Mouse (Mus musculus) liver, embryonic 15.5 days (tissue): Measurements from ENCODE around the gene Lpcat3. TPM values are rescaled to one million over a fixed set of nuclear protein-coding genes. Genes with fewer than 3 reads are reported as not detected.

Experiments
- ATAC-seq: fragments of 200-750 bp; cut with Nextera tagmentation; 2 replicates; pipeline ENCODE4 v1.8.0; 2017; ENCODE audit warnings: moderate number of reproducible peaks, mild to moderate bottlenecking, moderate library complexity; ENCODE audit not compliant: insufficient read depth
- H3K27ac ChIP-seq: fragments of 300-500 bp; sonication (generic); replicated peaks from 2 replicates; pipeline ENCODE4 v1.5.1; 2015; ENCODE audit warnings: mild to moderate bottlenecking, inconsistent platforms
- H3K27me3 ChIP-seq: fragments of 300-500 bp; sonication (generic); 2 replicates; pipeline ENCODE4 v1.6.1; 2015; ENCODE audit warnings: mild to moderate bottlenecking, inconsistent platforms
- H3K36me3 ChIP-seq: fragments of 300-500 bp; sonication (generic); replicated peaks from 2 replicates; pipeline ENCODE4 v1.6.1; 2015; ENCODE audit warnings: moderate library complexity, mild to moderate bottlenecking, inconsistent platforms
- H3K4me1 ChIP-seq: fragments of 300-500 bp; sonication (generic); replicated peaks from 2 replicates; pipeline ENCODE4 v1.6.1; 2015; ENCODE audit warnings: inconsistent platforms
- H3K4me2 ChIP-seq: fragments of 300-500 bp; sonication (generic); 2 replicates; pipeline ENCODE4 v1.6.1; 2015; ENCODE audit warnings: moderate library complexity, mild to moderate bottlenecking, inconsistent platforms
- H3K4me3 ChIP-seq: fragments of 300-500 bp; sonication (generic); replicated peaks from 2 replicates; pipeline ENCODE4 v1.5.1; 2015; ENCODE audit warnings: mild to moderate bottlenecking, inconsistent platforms
- H3K9ac ChIP-seq: fragments of 300-500 bp; sonication (generic); 2 replicates; pipeline ENCODE4 v1.6.1; 2015; ENCODE audit warnings: moderate library complexity, mild to moderate bottlenecking, inconsistent platforms
- H3K9me3 ChIP-seq: fragments of 300-500 bp; sonication (generic); replicated peaks from 2 replicates; pipeline ENCODE4 v1.6.1; 2016; ENCODE audit warnings: inconsistent platforms
- WGBS: fragments of 180-500 bp; shearing (Covaris S2); methylation state at CpG from one replicate; pipeline ENCODE4 v1.1.7; 2015; ENCODE audit warnings: mixed read lengths; ENCODE audit not compliant: insufficient replicate concordance; 5-methylcytosine and 5-hydroxymethylcytosine counted together
- polyA plus RNA-seq: library from polyadenylated mRNA; unstranded; fragments of >200 nt; fragmentation: Nextera tagmentation; extraction: Ambion mirVana; gene quantifications from 2 replicates; pipeline ENCODE4 v1.2.1, GENCODE M21; 2015

Gene Lpcat3
- polyA plus RNA-seq, 1 experiment from 2014 or later: 82.0 TPM

DNA sequence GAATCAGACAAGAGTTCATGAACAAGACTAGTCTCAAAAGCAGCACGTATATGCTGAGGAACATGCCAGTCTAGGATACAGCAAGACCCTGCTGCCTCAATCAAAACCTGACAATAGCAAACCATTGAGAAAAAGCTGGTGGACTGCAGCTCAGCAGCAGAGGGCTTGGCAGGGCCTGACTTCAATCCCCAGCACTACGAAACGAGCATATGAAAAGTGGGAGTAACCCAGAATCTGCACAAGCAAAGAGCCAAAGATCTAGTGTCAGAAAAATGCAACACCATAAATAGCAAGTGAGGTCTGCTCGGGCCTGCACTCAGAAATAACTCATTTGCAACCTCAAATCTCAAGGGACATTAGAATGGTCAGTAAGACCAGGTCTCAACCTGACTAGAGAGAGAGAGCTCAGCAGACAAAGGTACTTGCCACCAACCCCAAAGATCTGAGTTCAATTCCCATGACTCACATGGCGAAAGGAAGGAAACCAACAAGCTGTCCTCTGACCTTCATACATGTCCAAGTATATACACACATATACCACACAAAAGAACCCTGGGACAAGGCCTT, 43.3 kb downstream of the Lpcat3 start:
- no peaks in the 10 kb centered on the region for H3K9me3 ChIP-seq
- H3K4me1 ChIP-seq: peaks cover 37% of the 10 kb centered on the region
- no peak overlapping the region for H3K9ac ChIP-seq
- 74% methylated on average over 5 of the region's 5 CpGs for WGBS
- no peak overlapping the region for H3K4me3 ChIP-seq
- no peak overlapping the region for H3K27ac ChIP-seq
- ATAC-seq: no peak
- H3K27me3 ChIP-seq: no peaks in the 10 kb centered on the region
- H3K4me2 ChIP-seq: no peak overlapping the region
- peaks cover 91% of the 10 kb centered on the region for H3K36me3 ChIP-seq

- peaks cover 68% of the 10 kb centered on the region for H3K36me3 ChIP-seq
- WGBS: 84% methylated on average over 10 of the region's 10 CpGs
- peaks cover 54% of the 10 kb centered on the region for H3K4me1 ChIP-seq
- H3K27ac ChIP-seq: no peak overlapping the region
- no peak for ATAC-seq
- no peaks in the 10 kb centered on the region for H3K9me3 ChIP-seq
- no peak overlapping the region for H3K4me2 ChIP-seq
- H3K9ac ChIP-seq: no peak overlapping the region
- no peak overlapping the region for H3K4me3 ChIP-seq
- H3K27me3 ChIP-seq: no peaks in the 10 kb centered on the region
These were observed 45.6 kb downstream of the Lpcat3 start for GRCm38 (mm10) chr6:124708289-124708889.

DNA sequence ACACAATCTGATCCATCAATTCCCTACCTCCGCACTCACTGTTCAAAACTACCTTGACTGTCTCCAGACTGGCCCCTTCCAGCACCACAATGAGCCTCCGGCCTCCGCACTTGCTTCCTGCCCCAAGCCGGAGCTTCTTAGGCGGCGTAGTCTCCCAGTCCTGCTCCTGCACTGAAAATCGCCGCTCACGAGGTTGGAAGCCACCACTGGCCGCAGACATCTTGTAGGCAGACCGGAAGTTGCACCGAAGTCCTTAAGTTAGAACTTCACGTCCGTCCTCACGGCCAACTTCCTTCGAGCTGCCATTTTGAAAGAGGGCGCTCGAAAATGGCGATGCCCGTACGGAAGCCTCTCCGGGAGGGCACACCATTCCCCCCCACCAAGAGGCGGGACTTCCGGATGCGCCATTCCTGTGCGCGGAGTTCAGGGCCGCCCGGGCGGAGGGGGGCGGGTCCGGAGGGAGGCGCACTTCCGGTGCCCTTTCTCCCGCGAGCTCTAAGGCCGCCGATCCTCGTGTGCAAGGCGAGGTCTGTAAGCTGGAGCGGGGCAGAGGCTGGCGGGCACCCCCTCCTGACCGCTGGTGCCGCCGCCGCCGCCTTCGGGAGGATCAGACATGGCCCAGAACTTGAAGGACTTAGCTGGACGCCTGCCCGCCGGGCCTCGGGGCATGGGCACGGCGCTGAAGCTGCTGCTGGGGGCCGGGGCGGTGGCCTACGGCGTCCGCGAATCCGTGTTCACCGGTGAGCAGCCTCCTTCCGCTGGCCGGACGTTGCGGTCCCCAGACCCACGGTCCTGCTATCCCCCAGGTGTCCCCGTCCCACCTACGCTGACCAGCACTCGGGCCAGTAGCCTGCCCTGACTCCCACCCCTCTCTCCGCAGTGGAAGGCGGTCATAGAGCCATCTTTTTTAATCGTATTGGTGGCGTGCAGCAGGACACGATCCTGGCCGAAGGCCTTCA, 49.3 kb downstream of the Lpcat3 start, which contains the start of the genes Emg1 and Phb2:
Emg1 (minus strand) TSS at position 355 of the 959 bp plus-strand sequence.
Phb2 (plus strand) TSS at position 513 of the 959 bp plus-strand sequence.
- peaks cover 67% of the 10 kb centered on the region for H3K36me3 ChIP-seq
- no peaks in the 10 kb centered on the region for H3K9me3 ChIP-seq
- peaks cover 69% of the 10 kb centered on the region for H3K4me1 ChIP-seq
- H3K27me3 ChIP-seq: no peaks in the 10 kb centered on the region
- H3K4me3 ChIP-seq: peak within 1 kb of the TSS; percentile 78
- H3K27ac ChIP-seq: peak within 1 kb of the TSS; percentile 88
- H3K9ac ChIP-seq: peak within 1 kb of the TSS; percentile 75
- ATAC-seq: peak; percentile 98
- under 1% methylated on average over 76 of the region's 76 CpGs for whole genome bisulfite sequencing
- peak within 1 kb of the TSS; percentile 94 for H3K4me2 ChIP-seq

GRCm38 (mm10) chr6:124712918-124713317, 50.1 kb downstream of the Lpcat3 start:
- ATAC-seq: no peak
- H3K4me2 ChIP-seq: peak overlapping the region; percentile 94
- H3K4me1 ChIP-seq: peaks cover 74% of the 10 kb centered on the region
- peak overlapping the region; percentile 78 for H3K4me3 ChIP-seq
- H3K27me3 ChIP-seq: no peaks in the 10 kb centered on the region
- peaks cover 67% of the 10 kb centered on the region for H3K36me3 ChIP-seq
- peak overlapping the region; percentile 75 for H3K9ac ChIP-seq
- H3K27ac ChIP-seq: peak overlapping the region; percentile 78
- H3K9me3 ChIP-seq: no peaks in the 10 kb centered on the region
- WGBS: 7% methylated on average over 11 of the region's 11 CpGs

- no peak overlapping the region for H3K9ac ChIP-seq
- peaks cover 78% of the 10 kb centered on the region for H3K4me1 ChIP-seq
- 63% methylated on average over 20 of the region's 20 CpGs for WGBS
- no peaks in the 10 kb centered on the region for H3K9me3 ChIP-seq
- peaks cover 44% of the 10 kb centered on the region for H3K36me3 ChIP-seq
- H3K4me2 ChIP-seq: no peak overlapping the region
- H3K4me3 ChIP-seq: no peak overlapping the region
- ATAC-seq: no peak
- H3K27ac ChIP-seq: no peak overlapping the region
- H3K27me3 ChIP-seq: no peaks in the 10 kb centered on the region
These were observed 54.1 kb downstream of the Lpcat3 start for GRCm38 (mm10) chr6:124716864-124717490.

DNA sequence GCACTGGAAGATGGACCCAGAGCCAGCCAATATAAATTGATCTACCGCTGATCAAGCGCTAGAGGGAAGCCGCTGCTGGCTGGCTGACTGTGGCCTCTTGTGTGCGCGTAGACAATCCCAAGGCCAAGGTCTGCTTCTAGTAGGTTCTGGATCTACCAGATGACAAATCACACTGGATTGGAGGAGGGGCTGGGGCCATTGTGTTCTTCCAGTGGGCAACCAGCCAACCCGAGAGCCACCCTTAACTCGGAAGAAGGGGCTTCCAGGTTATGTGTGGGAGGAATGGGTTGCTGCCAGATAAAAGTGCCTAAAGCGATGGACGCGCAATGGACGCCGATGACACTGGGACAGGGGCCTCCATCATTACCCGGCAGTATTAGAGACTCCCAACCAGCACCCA, 55.1 kb downstream of the Lpcat3 start:
- H3K4me3 ChIP-seq: no peak overlapping the region

GRCm38 (mm10) chr6:124718703-124719102, 55.9 kb downstream of the Lpcat3 start:
- Histone ChIP-seq H3K4me2 (peak overlapping the region; percentile 42), H3K27me3 (no peaks in the 10 kb centered on the region), H3K9me3 (no peaks in the 10 kb centered on the region), H3K4me3 (no peak overlapping the region), H3K9ac (no peak overlapping the region), H3K27ac (peak overlapping the region; percentile 76), H3K4me1 (peaks cover 74% of the 10 kb centered on the region), H3K36me3 (peaks cover 42% of the 10 kb centered on the region)
- WGBS: 74% methylated on average over 16 of the region's 16 CpGs
- no peak for ATAC-seq

More for the DNA sequence above, 55.1 kb downstream of the Lpcat3 start:
- Histone ChIP-seq H3K27me3 (no peaks in the 10 kb centered on the region), H3K4me1 (peaks cover 74% of the 10 kb centered on the region), H3K9ac (no peak overlapping the region), H3K36me3 (peaks cover 44% of the 10 kb centered on the region), H3K27ac (no peak overlapping the region), H3K9me3 (no peaks in the 10 kb centered on the region), H3K4me2 (no peak overlapping the region)
- 81% methylated on average over 13 of the region's 13 CpGs for WGBS
- ATAC-seq: no peak

- H3K4me1 ChIP-seq: peaks cover 73% of the 10 kb centered on the region
- H3K4me3 ChIP-seq: no peak overlapping the region
These were observed 56.6 kb downstream of the Lpcat3 start for GRCm38 (mm10) chr6:124719354-124719978.

DNA sequence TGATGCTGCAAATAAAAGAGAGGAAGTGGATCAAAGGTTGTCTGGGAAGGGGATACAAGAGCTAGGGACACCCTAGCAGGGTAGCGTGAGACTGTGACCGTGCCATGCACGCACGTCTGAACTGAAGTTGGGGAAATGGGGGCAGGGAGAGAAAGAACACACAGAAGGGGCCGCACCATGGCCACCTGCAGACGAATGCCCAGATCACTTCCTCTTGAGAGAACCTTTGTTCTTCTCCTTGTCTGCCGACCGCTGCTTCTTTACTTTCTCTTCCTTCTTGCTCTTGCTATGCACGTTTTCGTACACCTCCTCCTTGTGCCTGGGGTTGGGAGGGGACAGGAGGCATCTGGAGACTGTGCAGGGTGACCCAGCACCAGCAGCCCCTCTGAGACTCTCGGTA, 58.1 kb downstream of the Lpcat3 start:
- H3K4me3 ChIP-seq: no peak overlapping the region
- H3K9me3 ChIP-seq: no peaks in the 10 kb centered on the region
- 64% methylated on average over 11 of the region's 11 CpGs for WGBS
- H3K36me3 ChIP-seq: peaks cover 29% of the 10 kb centered on the region
- no peak for ATAC-seq
- H3K27me3 ChIP-seq: no peaks in the 10 kb centered on the region
- peak overlapping the region; percentile 76 for H3K27ac ChIP-seq
- no peak overlapping the region for H3K4me2 ChIP-seq
- H3K4me1 ChIP-seq: peaks cover 79% of the 10 kb centered on the region
- H3K9ac ChIP-seq: no peak overlapping the region

More at GRCm38 (mm10) chr6:124719354-124719978, 56.6 kb downstream of the Lpcat3 start:
- H3K9me3 ChIP-seq: no peaks in the 10 kb centered on the region
- 29% methylated on average over 7 of the region's 7 CpGs for WGBS
- peaks cover 37% of the 10 kb centered on the region for H3K36me3 ChIP-seq
- peak overlapping the region; percentile 42 for H3K4me2 ChIP-seq
- H3K9ac ChIP-seq: peak overlapping the region; percentile 49
- ATAC-seq: peak; percentile 86
- H3K27me3 ChIP-seq: no peaks in the 10 kb centered on the region
- H3K27ac ChIP-seq: peak overlapping the region; percentile 76

DNA sequence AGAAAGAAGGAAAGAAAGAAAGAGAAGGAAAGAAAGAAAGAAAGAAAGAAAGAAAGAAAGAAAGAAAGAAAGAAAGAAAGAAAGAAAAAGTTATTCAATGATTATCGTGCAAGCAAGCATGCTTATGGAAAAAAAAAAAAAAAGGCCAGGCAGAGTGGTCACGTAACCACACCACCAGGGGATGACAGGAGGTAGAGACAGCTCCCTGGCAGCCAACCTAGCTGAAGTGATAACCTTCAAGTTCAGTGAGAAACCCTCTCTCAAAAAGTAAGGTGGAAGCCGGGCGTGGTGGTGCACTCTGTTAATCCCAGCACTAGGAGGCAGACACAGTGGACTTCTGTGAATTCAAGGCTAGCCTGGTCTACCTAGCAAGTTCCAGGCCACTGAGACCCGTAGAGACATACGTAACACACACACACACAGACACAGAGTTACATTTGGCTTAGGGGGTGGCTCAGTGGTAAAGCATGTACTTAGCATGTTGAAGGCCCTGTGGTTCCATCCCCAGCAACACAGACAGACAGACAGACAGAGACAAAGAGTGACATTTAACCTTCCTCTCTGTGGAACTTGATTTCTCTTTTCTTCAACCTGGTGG, 60.1 kb downstream of the Lpcat3 start:
- Histone ChIP-seq H3K36me3 (0 out of 2 replicates have a peak, but pooled peaks cover 9% of the 10 kb centered on the region), H3K4me1 (peaks cover 66% of the 10 kb centered on the region), H3K27ac (0 out of 2 replicates have a peak overlapping the region, but pooled peaks have one; percentile 19), H3K27me3 (no peaks in the 10 kb centered on the region), H3K9ac (no peak overlapping the region), H3K4me2 (no peak overlapping the region), H3K4me3 (no peak overlapping the region), H3K9me3 (no peaks in the 10 kb centered on the region)
- ATAC-seq: no peak
- WGBS: 62% methylated on average over 6 of the region's 6 CpGs
